Mouse (Mus musculus): ENCODE data around the gene Abhd14a.

The Abhd14a gene

DNA sequence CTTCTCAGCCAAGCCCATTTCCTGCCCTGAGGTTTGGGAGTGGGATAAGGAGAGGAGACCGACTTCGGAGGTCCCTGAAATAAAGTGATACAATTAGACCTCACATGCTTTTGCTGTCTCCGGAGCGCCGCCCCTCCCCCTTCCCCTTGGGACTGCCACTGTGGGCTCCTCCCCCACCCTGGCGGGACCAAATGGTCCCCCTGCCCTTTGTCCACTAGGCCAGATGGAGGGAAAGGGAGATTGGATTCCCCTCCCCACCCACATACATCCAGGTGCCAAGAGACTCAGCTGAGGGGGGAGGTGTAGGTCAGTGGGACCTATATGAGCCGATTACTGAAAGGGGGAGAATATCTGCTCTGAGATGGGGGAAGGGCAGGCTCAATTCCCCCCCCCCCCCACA is 5.3 kb upstream of the Abhd14a start:
- in situ Hi-C loops (cut with MboI, MseI) = no loop called here

- in situ Hi-C loops (cut with MboI, MseI) = no loop called here
Measured at GRCm38 (mm10) chr9:106452351-106452750, 4.9 kb upstream of the Abhd14a start.

- in situ Hi-C loops (cut with MboI, MseI) = no loop called here
Measured at GRCm38 (mm10) chr9:106451899-106452298, 4.4 kb upstream of the Abhd14a start.

GRCm38 (mm10) chr9:106451298-106451697 is 3.8 kb upstream of the Abhd14a start:
- in situ Hi-C loops (cut with MboI, MseI) = no loop called here

- in situ Hi-C loops (cut with MboI, MseI) = no loop called here
Measured at GRCm38 (mm10) chr9:106450661-106451060, 3.2 kb upstream of the Abhd14a start.

DNA sequence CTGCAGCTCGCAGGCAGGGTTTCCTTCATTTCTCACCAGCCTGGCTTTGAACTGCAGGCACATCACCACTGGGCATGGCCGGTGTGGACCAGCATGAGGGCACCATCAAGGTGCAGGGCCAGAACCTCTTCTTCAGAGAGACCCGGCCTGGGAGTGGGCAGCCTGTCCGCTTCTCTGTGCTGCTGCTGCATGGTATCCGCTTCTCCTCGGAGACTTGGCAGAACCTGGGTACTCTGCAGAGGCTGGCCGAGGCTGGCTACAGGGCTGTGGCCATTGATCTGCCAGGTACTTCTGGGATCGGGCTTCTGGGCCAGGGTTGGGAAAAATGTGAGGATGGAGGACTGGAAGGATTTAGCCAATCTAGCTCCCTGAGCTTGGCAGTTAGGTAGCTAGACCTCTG is 2.5 kb upstream of the Abhd14a start:
- in situ Hi-C loops (cut with MboI, MseI) = loop anchor here (10.0 kb wide), 1 partner anchor 1095 kb away; the partner anchor contains the start of genes Cyb561d2, Nprl2 and Zmynd10

GRCm38 (mm10) chr9:106448498-106449031 is 1.1 kb upstream of the Abhd14a start:
- in situ Hi-C loops (cut with MboI, MseI) = loop anchor here (10.0 kb wide), 1 partner anchor 1096 kb away; the partner anchor contains the start of genes Cyb561d2, Nprl2 and Zmynd10

- in situ Hi-C loops (cut with MboI, MseI) = loop anchor here (10.0 kb wide), 1 partner anchor 1097 kb away; the partner anchor contains the start of genes Cyb561d2, Nprl2 and Zmynd10
Measured at GRCm38 (mm10) chr9:106447951-106448350, 473 bp upstream of the Abhd14a start.

- in situ Hi-C loops (cut with MboI, MseI) = loop anchor here (10.0 kb wide), 1 partner anchor 1100 kb away; the partner anchor contains the start of genes Cyb561d2, Nprl2 and Zmynd10
Measured at GRCm38 (mm10) chr9:106444836-106445235, 2.6 kb downstream of the Abhd14a start.

- in situ Hi-C loops (cut with MboI, MseI) = loop anchor here (10.0 kb wide), 1 partner anchor 1102 kb away; the partner anchor contains the start of genes Cyb561d2, Nprl2 and Zmynd10
Measured at GRCm38 (mm10) chr9:106442680-106443079, 4.8 kb downstream of the Abhd14a start.

- in situ Hi-C loops (cut with MboI, MseI) = no loop called here
Measured at GRCm38 (mm10) chr9:106436566-106436965, 10.9 kb downstream of the Abhd14a start.

DNA sequence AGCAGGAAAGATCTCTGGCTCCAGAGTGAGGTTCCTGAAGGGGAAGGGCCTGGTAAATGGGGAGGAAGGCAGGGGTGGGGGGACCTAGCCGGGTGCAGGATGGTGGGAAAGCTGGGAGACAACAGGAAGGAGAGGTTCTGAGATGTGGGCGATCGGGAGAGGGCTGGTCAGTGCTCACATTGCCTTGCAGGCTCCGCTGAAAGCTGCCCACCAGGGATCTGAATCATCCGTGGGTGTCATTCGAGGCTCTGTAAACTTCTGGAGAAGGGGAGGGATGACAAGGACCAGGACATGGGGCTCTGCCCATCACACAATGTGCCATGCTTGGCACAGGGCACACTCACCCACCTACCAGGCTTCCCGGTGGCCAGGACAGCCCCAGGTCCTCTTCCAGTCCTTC is 14.1 kb downstream of the Abhd14a start:
- in situ Hi-C loops (cut with MboI, MseI) = no loop called here

DNA sequence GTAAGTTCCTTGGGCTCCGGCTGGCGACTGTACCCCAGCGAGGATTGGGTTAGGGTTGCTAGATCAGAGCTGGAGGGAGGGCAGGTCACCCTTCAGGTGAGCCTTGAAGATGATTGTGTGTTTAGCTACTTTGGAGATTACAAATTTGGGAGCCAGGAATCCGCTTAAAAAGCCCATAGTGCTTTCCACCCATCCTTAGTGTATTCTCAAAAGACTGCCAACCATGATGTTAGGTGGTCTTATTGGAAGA is 17.5 kb downstream of the Abhd14a start:
- in situ Hi-C loops (cut with MboI, MseI) = no loop called here

- in situ Hi-C loops (cut with MboI, MseI) = loop anchor here (5.0 kb wide), 1 partner anchor 62 kb away; the partner anchor contains the start of gene Dusp7
Measured at GRCm38 (mm10) chr9:106429221-106430014, 18.1 kb downstream of the Abhd14a start, which contains the start of gene Rpl29. Gene Rpl29, plus strand, starts transcription at chr9:106429454.

GRCm38 (mm10) chr9:106428719-106429220 is 18.7 kb downstream of the Abhd14a start:
- in situ Hi-C loops (cut with MboI, MseI) = loop anchor here (5.0 kb wide), 1 partner anchor 61 kb away; the partner anchor contains the start of gene Dusp7

DNA sequence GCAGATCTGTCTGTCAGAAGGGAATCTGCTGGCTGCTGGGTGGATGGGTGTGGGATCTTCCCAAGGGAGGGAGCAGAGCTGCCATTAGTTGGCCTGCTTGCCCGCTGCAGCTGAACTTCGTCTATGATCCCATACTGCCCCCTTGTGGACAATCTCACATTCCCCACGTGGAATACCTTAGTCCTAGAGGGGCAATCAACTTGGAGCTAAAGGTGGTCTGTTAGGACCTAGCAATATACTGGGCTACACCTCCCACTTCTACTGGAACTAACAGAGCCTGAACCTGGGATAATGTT is 25.7 kb downstream of the Abhd14a start:
- in situ Hi-C loops (cut with MboI, MseI) = no loop called here

- in situ Hi-C loops (cut with MboI, MseI) = no loop called here
Measured at GRCm38 (mm10) chr9:106421033-106421864, 26.2 kb downstream of the Abhd14a start.

DNA sequence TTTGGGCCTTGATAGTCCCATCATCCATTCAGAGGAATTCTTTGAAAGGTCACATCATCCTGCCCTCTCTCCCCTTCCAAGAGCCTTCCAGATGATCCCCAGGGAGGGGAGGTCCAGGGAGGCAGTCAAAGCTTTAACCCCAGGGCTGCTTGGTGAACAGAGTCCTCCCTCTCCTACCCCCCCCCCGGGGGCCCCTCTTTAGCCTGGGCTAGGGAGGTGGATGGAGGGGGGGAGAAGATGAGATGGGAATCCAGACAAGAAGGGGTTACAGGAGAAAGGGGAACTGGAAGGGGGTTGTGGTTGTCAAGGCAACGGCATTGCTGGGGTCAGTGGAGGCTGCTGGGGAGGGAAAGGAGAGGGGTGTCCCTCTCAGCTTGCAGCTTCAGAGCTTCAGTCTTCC is 26.9 kb downstream of the Abhd14a start:
- in situ Hi-C loops (cut with MboI, MseI) = no loop called here

DNA sequence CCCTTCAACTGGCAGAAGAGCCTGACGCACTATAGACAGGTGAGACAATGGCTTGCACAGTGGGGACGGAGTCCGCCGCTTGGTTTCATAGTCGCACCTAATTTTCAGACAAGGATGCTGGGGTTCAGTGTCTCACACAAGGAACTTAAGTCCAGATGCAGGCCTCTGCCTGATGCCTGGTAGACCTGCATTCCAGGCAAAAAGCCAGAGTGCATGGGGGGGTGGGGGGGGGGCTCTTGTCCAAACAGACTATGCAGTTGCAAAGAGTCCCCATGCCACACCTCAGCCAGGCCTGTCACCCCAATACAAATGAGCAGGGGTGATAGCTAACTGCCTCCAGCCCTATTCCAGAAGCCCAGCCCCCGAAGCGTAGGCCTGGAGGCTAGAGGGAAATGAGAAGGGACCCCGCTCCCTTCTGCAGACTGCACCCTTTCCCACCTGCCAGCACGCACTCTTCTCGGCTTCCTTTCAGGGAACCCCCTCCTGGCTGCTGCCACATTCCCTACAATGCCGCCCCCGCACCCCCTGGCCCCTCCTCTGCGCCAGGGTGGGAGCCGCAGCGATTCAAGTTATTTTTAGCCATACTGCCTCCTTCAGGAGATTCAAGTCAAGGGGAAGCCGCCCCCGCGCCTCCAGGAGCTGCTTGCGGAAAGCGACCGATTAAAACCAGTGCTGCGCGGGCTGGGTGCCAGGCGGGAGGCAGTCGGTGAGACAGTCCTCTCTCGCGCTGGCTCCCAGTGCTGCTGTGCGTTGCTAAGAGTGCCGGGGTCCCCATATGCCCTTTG is 29.4 kb downstream of the Abhd14a start:
- in situ Hi-C loops (cut with MboI, MseI) = loop anchor here (5.0 kb wide), 1 partner anchor 111 kb away; no protein-coding TSS in a partner anchor

DNA sequence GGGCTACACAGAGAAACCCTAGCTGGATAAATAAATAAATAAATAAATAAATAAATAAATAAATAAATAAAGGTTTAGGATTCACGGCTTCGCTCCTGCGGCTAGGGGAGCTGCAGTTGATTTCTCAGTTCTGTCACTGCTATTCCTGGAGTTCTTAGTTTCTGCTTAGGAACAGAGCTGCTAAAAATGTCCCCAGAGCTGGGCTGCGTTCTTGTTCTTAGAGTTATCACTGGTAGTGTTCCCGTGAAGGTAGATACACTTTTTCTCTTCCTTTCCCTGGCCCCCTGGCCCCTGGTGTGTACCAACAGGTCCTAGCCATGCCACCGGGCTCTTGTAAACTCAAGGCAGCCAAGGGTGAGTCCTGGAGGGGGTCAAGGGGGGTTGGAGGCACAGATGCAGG is 30.7 kb downstream of the Abhd14a start:
- in situ Hi-C loops (cut with MboI, MseI) = loop anchor here (5.0 kb wide), 1 partner anchor 110 kb away; no protein-coding TSS in a partner anchor

GRCm38 (mm10) chr9:106413606-106414005 is 33.9 kb downstream of the Abhd14a start:
- in situ Hi-C loops (cut with MboI, MseI) = no loop called here

Measured in T-helper 2 cell (primary cell).